Mouse (Mus musculus) cerebellum, adult 2 months (tissue): ENCODE results near the gene Tmed1.

Source experiments
- CTCF ChIP-seq: fragments of 200-500 bp; IDR thresholded peaks from 2 replicates; pipeline ENCODE4 v1.5.1; 2011; ENCODE audit warnings: low read depth, mild to moderate bottlenecking, control low read depth, low read length, moderate library complexity, borderline replicate concordance; ENCODE audit not compliant: insufficient read depth
- POLR2A ChIP-seq: fragments of 200-500 bp; IDR thresholded peaks from 2 replicates; pipeline ENCODE4 v1.6.1; 2011; ENCODE audit warnings: low read length, control low read depth, borderline replicate concordance; ENCODE audit not compliant: insufficient read depth

DNA sequence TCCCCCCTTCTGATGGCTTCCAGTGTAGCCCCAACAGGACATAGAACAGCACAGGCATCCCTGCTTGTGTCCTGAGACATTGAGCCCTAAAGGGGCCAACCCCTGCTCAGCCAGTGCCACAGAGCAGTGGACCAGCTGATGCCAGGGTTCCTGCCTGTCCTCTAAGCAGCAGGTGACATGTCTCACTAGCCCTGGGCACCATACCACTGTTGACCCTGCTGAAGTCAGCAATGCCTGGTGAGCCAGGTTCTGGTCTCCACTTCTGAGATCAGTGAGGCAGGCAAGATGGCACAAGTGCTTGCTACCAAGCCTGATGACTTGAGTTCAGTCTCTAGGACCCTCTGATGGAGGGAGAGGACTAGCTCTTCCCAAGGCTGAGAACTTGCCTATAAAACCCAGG lies 4.3 kb downstream of the Tmed1 start:
- TF ChIP-seq CTCF (no peak), POLR2A (no peak)
